Mouse (Mus musculus): ENCODE results near the gene Fgfr3.

DNA sequence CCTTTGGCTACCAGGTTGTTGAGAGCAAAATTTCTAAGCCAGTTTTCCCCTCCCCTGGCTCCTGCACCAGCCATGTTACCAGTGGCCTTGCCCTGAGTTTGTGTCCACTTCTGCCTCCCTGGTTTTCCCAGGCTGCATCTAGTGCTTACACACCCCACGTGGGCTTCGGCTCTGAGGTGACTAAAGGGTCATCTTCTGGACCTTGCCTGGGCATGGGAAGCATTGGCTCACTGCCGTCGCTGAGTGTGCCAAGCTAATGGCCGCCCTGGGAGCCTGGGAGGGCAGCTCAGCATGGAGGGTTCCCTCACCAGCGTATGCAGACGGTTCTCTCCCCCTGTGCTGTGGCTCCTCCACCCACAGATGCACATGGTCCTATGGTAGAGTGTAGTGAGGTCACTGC is 7.4 kb downstream of the Fgfr3 start:
- no peak for TF ChIP-seq CTCF (IDR thresholded peaks at IDR 0.05; ENCODE audit: control insufficient read depth, insufficient read depth, low read length)
- TF ChIP-seq POLR2A (IDR thresholded peaks at IDR 0.05; ENCODE audit: borderline replicate concordance, control insufficient read depth, low read depth, low read length) = no peak

Measured in bone marrow, adult 2 months (tissue).